Mouse (Mus musculus) spleen, adult 2 months (tissue): ENCODE results near the gene Ckm. TPM values are rescaled to one million over a fixed set of nuclear protein-coding genes. Genes with fewer than 3 reads are reported as not detected.

Source experiments
- DNase-seq, 2 experiments: peaks; one replicate each; pipeline versions ENCODE4 v3.0.0 to v3.0.0-alpha.2; 2012 to 2021; ENCODE audit warnings: low spot score in 2 of 2, low read depth in 1 of 2
- H3K27ac ChIP-seq: fragments of 200-500 bp; 2 replicates; pipeline ENCODE4 v1.5.1; 2012; ENCODE audit warnings: low read length, inconsistent platforms; ENCODE audit not compliant: insufficient read depth
- H3K27me3 ChIP-seq: fragments of 200-500 bp; 2 replicates; pipeline ENCODE4 v1.6.1; 2012; ENCODE audit warnings: mild to moderate bottlenecking, moderate library complexity, low read length, inconsistent platforms; ENCODE audit not compliant: control insufficient read depth, insufficient read depth
- H3K36me3 ChIP-seq: fragments of 200-500 bp; 2 replicates; pipeline ENCODE4 v1.6.1; 2012; ENCODE audit warnings: mild to moderate bottlenecking, low read length, inconsistent platforms; ENCODE audit not compliant: control insufficient read depth, insufficient read depth
- H3K4me1 ChIP-seq: fragments of 200-500 bp; 2 replicates; pipeline ENCODE4 v1.6.1; 2011; ENCODE audit warnings: inconsistent platforms; ENCODE audit not compliant: control insufficient read depth, insufficient read depth, insufficient read length
- H3K4me3 ChIP-seq: fragments of 200-500 bp; 2 replicates; pipeline ENCODE4 v1.5.1; 2011; ENCODE audit warnings: mild to moderate bottlenecking, inconsistent platforms; ENCODE audit not compliant: insufficient read depth, insufficient read length; ENCODE audit errors: extremely low read depth
- CTCF ChIP-seq: fragments of 200-500 bp; IDR thresholded peaks from 2 replicates; pipeline ENCODE4 v1.5.1; 2011; ENCODE audit warnings: mild to moderate bottlenecking, inconsistent platforms; ENCODE audit not compliant: insufficient read depth, insufficient read length, insufficient replicate concordance; ENCODE audit errors: extremely low read depth
- POLR2A ChIP-seq: fragments of 200-500 bp; IDR thresholded peaks from 2 replicates; pipeline ENCODE4 v1.6.1; 2011; ENCODE audit warnings: low read depth, low read length, inconsistent platforms
- WGBS: fragments of 180-500 bp; shearing (Covaris S2); methylation state at CpG from one replicate; pipeline ENCODE4 v1.1.7; 2018; 5-methylcytosine and 5-hydroxymethylcytosine counted together
- polyA plus RNA-seq: library from polyadenylated mRNA; depleted of rRNA; stranded (reverse); fragments of >200 nt; gene quantifications from 2 replicates; pipeline ENCODE4 v1.2.3, GENCODE M21; 2012

Ckm gene
- polyA plus RNA-seq, 1 experiment: 0.92 TPM

GRCm38 (mm10) chr7:19369823-19370425 is 34.7 kb upstream of the Ckm start:
- H3K27ac ChIP-seq: no peak overlapping the region
- no peaks in the 10 kb centered on the region for H3K36me3 ChIP-seq
- peak in 1 of 2 experiments; percentile 67 for DNase-seq
- 17% methylated on average over 46 of the region's 46 CpGs for WGBS
- H3K4me1 ChIP-seq: peaks cover 3% of the 10 kb centered on the region; the same call in 1 of the 2 replicates
- H3K27me3 ChIP-seq: no peaks in the 10 kb centered on the region
- H3K4me3 ChIP-seq: peak overlapping the region; percentile 11; the same call in 1 of the 2 replicates
- peak; percentile 90 for TF ChIP-seq CTCF
- TF ChIP-seq POLR2A: no peak

DNA sequence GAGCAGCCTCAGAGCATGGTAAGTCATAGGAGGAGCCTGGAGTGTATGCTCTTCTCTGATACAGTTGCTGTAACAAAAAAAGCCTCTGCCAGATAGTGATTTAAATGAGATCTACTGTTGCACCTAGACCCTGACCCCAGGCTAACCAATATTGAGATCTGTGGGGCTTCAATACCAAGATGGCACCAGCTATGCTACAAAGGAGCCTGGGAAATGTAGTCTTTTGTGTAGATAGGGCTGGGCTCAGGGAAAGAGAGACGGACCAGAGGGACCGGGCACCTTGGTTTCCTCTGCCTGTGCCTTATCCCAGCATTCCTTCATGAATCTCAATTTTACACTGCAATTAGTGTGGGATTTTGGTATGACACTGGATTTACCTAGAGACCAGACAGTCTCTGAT is 31.2 kb upstream of the Ckm start:
- no peak for DNase-seq
- Histone ChIP-seq H3K4me1 (peaks cover 3% of the 10 kb centered on the region; the same call in 1 of the 2 replicates), H3K27ac (no peak overlapping the region), H3K4me3 (no peak overlapping the region), H3K27me3 (no peaks in the 10 kb centered on the region), H3K36me3 (no peaks in the 10 kb centered on the region)
- 95% methylated on average over 2 of the region's 2 CpGs for WGBS
- TF ChIP-seq POLR2A (no peak), CTCF (no peak)

DNA sequence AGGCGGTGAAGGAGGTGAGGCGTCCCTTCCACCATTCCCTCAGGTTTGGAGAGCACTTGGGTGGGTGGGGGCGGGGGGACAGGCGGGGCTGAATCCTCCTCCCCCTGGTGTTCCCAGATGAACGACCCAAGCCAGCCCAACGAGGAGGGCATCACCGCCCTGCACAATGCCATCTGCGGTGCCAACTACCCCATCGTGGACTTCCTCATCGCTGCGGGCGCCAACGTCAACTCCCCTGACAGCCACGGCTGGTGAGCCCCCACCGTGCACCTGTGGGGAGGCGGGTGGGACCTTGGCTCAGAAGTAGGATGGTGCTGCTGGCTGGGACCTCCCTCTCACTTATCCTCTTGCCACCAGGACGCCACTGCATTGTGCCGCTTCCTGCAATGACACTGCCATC is 29.2 kb upstream of the Ckm start:
- Histone ChIP-seq H3K4me3 (no peak overlapping the region), H3K4me1 (no peaks in the 10 kb centered on the region), H3K27ac (no peak overlapping the region), H3K27me3 (no peaks in the 10 kb centered on the region), H3K36me3 (no peaks in the 10 kb centered on the region)
- WGBS: 77% methylated on average over 18 of the region's 18 CpGs
- DNase-seq: no peak
- TF ChIP-seq CTCF (no peak), POLR2A (no peak)

DNA sequence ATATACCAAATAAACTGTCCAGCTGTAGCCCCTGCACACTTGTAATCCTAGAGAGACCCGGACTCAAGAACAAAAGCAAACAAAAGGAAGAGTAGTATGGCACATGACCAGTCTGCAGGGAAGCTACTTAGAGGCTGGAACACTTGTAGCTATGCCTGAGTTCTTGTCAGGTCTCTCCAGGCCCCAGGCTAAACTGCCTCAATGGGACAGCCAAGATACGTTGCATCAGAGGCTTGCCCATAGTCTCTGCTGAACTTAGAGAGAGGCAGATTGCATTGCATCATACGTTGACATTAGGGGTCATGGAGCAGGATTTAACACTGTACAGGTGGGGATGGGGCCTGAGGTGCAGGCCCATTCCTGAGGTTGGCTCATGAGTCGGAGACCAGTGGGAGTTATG is 28.6 kb upstream of the Ckm start:
- no peak for DNase-seq
- Histone ChIP-seq H3K4me1 (no peaks in the 10 kb centered on the region), H3K36me3 (no peaks in the 10 kb centered on the region), H3K4me3 (no peak overlapping the region), H3K27ac (no peak overlapping the region), H3K27me3 (no peaks in the 10 kb centered on the region)
- TF ChIP-seq POLR2A: no peak
- TF ChIP-seq CTCF: no peak
- 94% methylated on average over 4 of the region's 4 CpGs for WGBS

DNA sequence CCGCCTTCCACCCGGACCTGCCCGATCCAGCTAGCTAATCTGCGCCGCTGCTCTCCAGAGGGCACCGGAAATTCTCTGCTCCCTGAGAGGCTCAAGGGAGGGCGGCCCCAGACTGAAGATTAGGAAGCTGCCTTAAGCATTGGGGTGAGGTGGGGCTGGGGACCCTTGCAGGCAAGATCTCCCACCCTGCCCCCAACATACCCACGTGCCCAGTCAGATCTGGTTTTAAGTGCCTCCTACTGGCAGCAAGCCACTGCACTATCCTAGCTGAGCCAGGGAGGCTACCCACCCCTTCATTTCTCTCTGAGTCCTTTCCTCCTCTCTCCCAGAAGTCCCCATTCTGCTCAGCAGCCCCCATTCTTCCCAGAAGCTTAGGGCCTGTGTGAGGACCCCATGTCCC is 26.5 kb upstream of the Ckm start:
- no peak for TF ChIP-seq CTCF
- TF ChIP-seq POLR2A: no peak
- no peaks in the 10 kb centered on the region for H3K36me3 ChIP-seq
- no peak for DNase-seq
- no peaks in the 10 kb centered on the region for H3K4me1 ChIP-seq
- 87% methylated on average over 8 of the region's 8 CpGs for WGBS
- H3K27me3 ChIP-seq: no peaks in the 10 kb centered on the region
- H3K27ac ChIP-seq: no peak overlapping the region
- no peak overlapping the region for H3K4me3 ChIP-seq

DNA sequence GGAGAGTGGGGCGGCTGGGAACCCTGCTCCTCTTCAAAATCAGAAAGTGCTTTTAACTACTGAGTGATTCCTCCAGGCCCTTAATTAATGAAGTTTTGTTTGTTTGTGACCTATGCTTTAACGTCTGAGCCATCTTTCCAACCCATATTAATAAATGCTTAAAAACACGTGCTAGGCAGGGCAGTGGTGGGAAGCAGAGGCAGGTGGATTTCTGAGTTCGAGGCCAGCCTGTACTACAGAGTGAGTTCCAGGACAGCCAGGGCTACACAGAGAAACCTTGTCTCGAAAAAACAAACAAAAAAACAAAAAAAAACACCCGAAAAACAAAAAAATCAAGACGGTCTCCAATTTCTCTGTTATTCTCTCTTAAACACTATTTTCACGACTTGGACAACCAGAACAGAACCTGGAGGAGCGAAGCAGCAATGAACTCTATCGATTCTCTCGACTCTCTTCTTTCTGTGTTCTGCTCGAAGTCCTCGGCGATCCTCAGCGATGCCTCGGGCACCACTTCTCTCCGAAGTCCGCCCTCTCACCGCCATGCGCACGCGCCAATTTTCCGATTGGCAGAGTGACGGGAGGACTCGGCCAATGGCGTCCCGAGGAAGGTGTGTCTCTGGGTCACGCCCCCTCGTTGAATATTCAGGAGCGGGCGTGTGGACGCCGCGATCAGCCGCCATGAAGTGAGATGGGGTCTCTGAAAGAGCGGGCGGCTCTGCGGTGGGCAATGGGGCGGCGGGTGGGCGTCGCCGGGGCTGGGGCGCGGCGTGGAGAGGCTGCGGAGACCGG is 23.0 kb upstream of the Ckm start, which contains the start of gene Ercc2:
Ercc2 (plus strand) TSS at position 634 of the 789 bp plus-strand sequence.
- peak; percentile 97 to 99 for DNase-seq
- no peak for TF ChIP-seq CTCF
- TF ChIP-seq POLR2A: no peak
- Histone ChIP-seq H3K4me3 (peak within 1 kb of the TSS; percentile 92), H3K36me3 (peaks cover 7% of the 10 kb centered on the region), H3K27ac (no peak within 1 kb of the TSS), H3K27me3 (no peaks in the 10 kb centered on the region), H3K4me1 (no peaks in the 10 kb centered on the region)
- 6% methylated on average over 46 of the region's 48 CpGs for WGBS

DNA sequence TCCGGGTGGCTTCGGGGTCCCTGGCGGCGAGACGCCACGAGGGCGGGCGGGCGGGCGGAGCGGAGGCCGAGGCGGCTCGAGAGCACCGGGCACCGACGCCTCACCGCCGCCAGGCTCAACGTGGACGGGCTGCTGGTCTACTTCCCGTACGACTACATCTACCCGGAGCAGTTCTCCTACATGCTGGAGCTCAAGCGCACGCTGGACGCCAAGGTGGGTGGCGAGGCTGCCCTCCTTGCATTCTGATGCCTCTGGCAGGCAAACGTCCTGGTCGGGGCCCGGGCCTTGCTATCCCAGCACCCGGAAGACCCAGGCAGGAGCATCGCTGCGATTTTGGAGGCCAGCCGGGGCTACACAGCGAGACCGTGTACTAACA is 22.4 kb upstream of the Ckm start:
- no peak overlapping the region for H3K27ac ChIP-seq
- peak; percentile 6; the same call in 1 of the 2 replicates for TF ChIP-seq POLR2A
- 0 out of 2 replicates have a peak, but pooled peaks have one; percentile 2 for TF ChIP-seq CTCF
- 1% methylated on average over 35 of the region's 37 CpGs for WGBS

More for the DNA sequence above, 22.4 kb upstream of the Ckm start:
- H3K4me1 ChIP-seq: no peaks in the 10 kb centered on the region
- H3K4me3 ChIP-seq: peak overlapping the region; percentile 92
- peak in 1 of 2 experiments; percentile 23 for DNase-seq
- no peaks in the 10 kb centered on the region for H3K27me3 ChIP-seq
- H3K36me3 ChIP-seq: peaks cover 11% of the 10 kb centered on the region
